Mouse (Mus musculus): Measurements from ENCODE around the gene Tmem120a. TPM values are rescaled to one million over a fixed set of nuclear protein-coding genes. Genes with fewer than 3 reads are reported as not detected.

Tmem120a gene
- polyA plus RNA-seq, 1 experiment = 21.7 TPM

DNA sequence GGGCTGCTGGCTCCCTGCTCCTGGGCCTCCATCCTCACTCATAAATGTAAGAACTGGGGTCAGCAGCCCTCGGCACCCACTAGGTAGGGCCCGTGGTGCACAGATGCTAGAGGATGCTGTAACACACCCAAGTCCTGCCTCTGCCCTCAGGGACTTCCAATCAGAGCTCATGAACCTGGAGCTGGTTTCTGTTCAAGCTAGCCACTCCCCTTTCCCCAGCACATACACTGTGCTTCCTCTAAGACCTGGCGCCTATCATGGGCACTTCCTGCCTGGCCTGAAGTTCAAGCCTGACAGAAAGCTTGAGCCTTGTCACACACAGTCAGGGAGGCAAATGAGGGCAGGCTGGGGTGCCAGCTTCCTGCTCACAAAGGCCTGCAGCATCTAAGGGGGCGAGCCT, 11.2 kb downstream of the Tmem120a start:
- no peak for DNase-seq (ENCODE audit: low spot score)

DNA sequence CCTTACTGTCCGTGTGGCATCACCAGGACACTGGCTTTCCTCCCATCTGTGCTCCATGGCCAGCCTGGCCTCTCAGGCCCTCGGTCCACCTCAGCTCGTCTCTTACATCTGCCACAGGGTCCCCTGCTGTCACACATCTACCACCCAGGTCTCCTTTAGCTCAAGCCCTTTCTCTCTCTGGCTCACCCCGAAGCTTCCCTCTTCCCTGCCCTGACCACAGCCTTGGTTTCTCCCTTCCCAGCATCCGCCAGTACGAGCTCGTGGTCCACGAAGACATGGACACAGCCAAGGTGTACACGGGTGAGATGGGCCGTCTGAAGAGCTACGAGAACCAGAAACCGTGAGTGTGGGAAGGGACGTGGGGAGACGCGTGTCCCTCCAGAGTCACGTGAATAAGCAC, 12.9 kb downstream of the Tmem120a start:
- no peak for DNase-seq (ENCODE audit: low spot score)

DNA sequence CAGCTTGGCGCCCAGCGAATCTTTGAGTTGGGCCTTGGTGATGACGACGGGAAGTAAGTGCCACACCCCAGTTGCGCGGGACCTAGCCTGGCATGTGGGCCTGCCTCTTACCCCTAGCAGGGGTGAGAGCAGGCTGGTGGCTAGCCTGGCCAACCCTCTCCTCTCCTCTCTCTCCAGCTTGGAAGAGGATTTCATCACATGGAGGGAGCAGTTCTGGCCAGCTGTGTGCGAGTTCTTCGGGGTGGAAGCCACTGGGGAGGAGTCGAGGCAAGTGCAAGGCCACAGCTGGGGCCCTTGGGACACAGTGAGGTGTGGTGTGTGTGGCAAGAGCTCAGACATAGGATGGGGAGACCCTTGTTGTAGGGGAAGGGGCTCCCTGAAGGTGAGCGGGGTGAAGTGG, 13.3 kb downstream of the Tmem120a start:
- no peak for DNase-seq (ENCODE audit: low spot score)

DNA sequence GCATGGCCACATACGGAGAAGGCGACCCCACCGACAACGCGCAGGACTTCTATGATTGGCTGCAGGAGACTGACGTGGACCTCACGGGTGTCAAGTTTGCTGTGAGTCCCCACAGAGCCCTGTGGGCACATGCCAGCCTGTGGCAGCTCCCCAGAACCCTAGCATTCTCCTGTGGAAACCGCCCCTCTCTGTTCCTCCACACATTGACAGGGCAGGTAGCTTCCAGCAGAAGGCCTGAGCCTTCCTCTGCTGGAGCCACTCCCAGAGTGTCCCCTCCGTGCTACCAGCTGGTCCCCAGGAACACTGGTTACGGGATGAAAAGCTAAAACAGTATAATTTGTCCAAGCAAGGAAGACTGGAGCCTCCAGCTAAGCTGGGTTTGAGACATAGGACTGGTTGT, 14.0 kb downstream of the Tmem120a start:
- DNase-seq (ENCODE audit: low spot score) = no peak

DNA sequence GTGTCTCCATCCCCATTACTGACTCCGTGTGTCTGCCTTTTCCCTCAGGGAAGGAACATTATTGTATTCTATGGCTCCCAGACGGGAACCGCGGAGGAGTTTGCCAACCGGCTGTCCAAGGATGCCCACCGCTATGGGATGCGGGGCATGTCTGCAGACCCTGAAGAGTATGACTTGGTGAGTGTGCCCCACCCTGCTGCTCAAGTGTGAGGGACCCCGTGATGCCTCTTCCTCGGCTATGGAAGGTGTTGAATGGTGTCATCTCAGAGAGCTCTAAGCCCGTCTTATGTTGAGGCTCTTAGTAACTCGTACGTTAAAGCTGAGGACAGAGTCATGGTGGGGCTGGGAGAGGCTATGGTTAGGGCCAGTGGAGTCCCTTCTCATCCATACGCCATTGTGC, 14.9 kb downstream of the Tmem120a start:
- no peak for DNase-seq (ENCODE audit: low spot score)

DNA sequence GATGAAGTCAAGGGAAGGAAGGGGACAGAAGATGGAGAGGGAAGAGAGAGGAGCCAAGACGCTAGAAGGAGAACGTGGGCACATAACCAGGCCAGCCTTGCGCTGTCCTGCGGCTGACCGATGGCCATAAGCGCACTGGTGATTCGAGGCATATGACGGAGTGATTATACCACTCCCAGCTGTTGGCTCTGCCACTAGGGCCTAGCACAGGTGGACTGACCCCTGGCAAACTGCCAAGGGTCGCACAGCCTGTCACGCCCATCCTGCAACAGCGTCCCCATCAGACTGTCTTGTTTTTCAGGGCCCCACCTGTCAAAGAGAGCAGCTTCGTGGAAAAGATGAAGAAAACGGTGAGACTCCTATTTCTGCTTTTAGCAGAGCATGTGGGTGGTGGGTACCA, 15.9 kb downstream of the Tmem120a start:
- no peak for DNase-seq (ENCODE audit: low spot score)

DNA sequence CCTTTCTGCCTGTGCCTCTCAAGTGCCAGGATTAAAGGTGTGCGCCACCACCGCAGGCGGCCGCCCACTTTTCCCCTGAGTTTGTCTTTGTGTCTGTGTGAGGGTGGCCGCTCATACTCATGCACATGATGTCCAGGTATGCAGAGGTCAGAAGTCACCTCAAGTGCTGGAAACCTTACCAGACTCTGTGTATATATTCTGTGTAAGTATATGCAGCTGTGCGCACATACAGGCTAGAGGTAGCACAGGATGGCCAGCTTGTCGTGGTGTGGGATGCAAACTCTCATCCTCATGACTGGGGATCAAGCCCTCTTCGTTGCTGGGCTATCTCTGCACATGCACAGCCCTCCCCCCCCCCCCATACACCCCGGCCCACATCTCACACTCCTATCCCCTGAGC, 16.4 kb downstream of the Tmem120a start:
- DNase-seq (ENCODE audit: low spot score) = no peak

DNA sequence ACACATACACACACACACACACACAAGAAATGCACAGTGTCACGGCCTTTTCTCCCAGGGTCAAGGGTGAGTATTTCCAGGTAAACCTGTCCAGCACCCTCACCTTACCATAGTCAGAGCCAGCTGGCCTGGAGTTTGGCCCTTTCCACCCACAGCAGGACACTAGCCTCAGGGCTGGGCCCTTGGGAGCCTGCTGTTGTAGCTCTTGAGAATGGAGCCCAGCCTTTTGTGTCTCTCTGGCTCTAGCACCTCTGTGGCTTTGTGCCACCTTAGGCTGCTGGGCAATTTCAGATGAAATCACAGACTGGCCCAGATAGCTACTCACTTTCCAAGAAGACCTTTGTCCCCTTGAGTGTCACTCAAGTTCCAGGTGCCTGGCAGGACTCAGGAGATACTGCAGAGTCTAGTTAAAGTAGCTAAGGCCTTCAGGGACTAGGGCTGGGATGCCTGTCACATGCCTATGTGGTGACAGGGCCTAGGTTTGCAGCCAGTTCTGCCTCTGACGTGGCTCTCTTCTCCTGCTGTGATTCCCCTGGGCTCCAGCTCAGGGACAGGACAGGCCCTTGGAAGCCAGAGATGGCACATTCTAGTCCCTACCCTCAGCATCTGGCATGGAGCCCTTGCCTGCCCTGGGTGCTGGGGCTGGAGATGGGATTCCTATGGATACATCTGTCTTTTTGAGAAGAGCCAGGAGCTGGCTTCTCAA, 17.5 kb downstream of the Tmem120a start:
- DNase-seq (ENCODE audit: low spot score) = no peak

DNA sequence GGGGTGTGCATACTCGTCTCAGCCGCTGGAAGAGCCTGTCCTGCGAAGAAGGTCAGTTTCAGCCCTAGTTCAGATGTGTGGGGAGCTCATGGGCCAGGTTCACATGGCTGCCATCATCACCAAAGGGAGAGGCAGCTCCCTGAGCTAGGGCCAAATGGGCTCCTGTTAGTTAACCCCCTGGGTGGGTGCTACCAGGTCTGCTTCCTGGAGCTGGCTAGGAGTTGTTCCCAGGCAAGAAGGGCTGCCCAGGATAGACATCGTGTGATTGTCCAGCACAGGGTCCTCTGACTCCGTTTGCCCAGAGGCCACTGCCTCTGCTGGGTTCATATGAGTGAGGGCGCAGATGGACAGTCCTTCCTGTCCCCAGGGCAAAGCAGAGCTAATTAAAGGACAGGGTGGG, 18.3 kb downstream of the Tmem120a start:
- no peak for DNase-seq (ENCODE audit: low spot score)

DNA sequence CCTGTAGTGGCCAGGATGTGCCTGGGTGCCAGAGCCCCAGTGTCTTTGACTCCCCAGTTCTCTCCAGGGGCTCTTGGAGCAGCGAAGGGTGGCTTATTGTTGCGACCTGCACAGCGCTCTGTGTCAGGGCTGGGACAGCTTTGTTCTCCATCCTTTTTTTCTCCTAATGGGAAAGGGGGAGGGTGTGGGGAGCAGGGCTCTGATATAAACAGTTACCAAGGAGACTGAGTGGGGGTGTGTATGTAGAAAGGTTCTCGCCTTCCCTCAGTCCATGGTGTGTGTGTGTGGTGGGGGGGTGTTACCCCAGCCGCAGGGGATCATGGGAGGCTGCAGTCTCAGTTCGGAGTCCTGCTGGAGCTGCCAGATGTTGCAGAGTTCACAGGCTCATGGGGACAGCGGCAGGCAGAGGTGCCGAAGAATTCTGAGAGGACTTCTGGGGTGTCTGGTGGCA, 18.8 kb downstream of the Tmem120a start:
- DNase-seq (ENCODE audit: low spot score) = no peak

DNA sequence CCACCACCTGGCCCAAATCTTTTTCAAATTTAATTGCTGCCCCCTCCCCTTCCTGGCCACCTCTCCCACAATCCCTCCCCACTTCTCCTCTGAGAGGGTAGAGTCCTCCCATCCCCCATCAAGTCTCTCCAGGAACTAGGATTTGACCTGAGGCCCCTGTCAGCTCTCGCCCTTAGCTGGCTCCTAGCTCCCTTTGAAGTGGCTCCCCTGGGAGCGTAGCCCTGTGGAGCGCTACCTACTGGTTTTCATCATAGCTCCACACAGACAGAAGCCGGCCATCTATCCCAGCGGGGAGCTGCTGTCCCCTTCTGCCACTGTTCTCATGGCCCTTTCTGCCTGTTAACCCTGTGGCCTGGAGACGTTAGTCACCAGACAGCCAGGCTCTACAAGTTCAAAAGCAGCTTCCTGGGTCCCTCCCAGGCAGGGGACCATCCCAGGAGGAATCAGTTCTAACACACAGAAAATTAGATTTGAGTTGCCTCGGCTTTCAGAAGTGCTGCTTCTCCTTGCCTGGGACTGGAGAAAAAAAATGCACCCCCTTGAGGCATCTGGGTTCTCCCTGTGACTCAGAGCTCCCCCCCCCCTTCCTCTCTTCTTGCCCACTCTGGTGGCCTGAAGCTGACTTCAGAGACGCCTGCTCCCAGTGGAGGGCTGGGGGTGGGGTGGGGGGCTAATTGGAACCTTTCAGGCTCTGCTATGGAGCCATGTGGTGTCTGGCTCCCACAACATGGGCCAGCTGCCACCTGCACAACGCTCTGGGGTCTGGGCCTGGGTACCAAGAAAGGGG, 19.5 kb downstream of the Tmem120a start:
- DNase-seq (ENCODE audit: low spot score) = no peak

DNA sequence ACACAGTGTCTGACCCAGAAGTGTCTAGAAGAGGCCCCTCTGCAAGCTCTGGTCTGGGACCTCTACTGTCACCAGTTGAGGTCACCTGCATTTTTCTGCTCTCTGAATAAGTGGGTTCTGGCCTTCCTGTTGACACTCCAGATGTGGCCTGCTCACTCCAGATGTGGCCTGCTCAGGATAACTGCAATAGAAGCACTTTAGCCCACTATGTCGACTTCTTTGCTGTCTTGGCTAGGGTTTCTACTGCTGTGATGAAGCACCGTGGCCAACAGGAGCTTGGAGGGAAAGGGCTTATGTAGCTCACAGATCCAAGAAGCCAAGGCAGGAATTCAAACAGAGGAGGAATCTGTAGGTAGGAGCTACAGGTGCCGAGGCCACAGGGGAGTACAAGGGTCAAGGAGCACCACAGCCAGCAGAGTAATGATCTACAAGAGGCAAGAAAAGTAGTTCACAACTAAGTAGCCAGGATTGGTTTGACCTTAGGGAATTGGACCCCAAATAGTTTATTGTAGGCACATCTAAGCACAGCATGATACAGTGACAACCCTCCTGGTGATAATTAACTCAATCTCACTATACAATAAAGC, 21.0 kb downstream of the Tmem120a start:
- no peak for DNase-seq (ENCODE audit: low spot score)

DNA sequence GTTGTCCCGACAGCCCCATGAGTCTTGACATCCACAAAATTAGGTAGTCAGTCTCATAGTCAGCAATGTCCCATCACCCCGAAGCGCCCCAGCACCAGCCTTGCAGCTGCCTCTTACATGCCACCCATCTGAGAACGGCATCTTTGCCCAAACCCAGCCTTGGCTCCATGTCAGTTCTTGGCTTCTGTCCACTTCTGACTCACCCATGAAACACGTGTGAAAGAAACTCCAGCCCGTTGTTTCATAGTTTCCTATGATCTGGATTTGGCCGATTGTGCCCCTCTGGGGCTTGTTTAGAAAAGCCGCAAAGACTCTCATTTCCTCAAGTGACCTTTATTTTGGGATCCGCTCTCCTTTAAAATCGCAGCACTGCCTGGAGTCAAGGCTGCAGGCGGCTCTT, 22.1 kb downstream of the Tmem120a start:
- no peak for DNase-seq (ENCODE audit: low spot score)

DNA sequence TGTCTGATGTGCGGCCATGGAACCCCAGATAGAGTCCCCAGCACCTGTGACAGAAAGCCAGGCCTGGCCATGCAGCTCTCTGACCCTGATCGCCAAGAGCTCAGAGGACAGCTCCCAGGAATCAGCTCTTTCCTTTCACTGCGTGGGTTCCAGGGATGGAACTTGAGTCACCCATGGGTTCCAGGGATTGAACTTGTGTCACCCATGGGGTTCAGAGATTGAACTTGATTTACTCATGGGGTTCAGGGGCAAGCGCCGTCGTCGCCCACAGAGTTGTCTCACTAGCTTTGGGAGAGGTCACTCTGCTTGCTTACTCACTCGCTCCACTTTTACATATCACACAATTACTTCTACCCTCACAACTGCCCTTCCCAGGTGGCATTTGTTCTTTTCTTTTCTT, 23.2 kb downstream of the Tmem120a start:
- no peak for DNase-seq (ENCODE audit: low spot score)

DNA sequence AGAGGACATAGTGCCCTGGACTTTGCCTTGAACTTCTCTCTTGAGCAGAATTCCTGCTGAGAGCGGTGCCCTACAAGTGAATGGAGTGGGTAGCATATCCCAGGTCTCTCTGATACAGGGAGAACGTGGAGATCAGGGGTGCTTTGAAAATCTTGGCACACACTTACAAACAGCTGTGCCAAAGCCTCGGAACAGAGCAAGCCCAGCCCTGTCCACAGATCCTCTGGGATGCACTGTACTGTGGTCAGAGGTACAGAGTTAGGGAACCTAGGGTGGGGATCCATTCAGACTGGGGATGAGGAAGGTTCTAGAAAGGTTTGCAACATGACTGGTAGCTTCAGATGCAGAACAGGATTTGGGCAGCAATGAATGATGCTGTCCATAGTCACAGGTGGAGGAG, 24.1 kb downstream of the Tmem120a start:
- no peak for DNase-seq (ENCODE audit: low spot score)

DNA sequence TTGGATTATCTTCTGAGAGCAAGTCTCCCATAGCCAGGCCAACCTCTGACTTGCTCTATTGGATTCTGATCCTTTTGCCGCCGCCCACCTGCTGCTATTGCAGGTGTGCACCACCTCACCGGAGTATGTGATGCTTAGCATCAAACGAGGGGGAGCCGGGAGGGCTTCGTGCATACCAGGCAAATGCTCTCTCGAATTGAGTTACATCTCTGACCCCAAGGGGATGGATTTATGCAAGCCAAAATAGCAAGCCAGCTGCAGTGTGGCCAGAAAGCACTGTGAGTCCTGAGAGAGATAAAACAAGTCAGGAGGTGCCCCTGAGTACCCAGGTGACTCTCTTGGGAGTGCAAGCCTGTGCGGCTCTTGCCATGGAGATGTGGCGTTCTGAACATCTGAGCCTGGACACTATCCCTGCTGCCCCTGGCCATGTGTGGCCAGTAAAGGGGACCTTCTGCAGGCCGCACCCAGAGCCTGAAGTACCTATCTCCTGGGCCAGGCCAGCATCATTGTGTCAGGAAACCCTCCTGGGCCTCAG, 24.6 kb downstream of the Tmem120a start:
- no peak for DNase-seq (ENCODE audit: low spot score)

DNA sequence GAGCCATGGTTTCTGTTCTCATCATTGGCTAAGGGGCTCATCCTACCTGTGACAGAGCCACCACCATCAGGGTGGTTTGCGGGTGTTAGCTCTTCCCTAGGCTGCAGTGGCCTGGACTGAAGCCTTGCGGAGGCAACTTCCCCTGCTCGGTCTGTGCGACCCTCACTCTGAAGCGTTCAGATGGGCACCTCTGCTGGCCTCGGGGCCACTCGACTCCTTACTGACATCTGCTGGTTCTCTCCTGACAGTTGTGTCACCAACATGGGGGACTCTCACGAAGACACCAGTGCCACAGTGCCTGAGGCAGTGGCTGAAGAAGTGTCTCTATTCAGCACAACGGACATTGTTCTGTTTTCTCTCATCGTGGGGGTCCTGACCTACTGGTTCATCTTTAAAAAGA, 28.6 kb downstream of the Tmem120a start:
- DNase-seq (ENCODE audit: low spot score) = no peak

DNA sequence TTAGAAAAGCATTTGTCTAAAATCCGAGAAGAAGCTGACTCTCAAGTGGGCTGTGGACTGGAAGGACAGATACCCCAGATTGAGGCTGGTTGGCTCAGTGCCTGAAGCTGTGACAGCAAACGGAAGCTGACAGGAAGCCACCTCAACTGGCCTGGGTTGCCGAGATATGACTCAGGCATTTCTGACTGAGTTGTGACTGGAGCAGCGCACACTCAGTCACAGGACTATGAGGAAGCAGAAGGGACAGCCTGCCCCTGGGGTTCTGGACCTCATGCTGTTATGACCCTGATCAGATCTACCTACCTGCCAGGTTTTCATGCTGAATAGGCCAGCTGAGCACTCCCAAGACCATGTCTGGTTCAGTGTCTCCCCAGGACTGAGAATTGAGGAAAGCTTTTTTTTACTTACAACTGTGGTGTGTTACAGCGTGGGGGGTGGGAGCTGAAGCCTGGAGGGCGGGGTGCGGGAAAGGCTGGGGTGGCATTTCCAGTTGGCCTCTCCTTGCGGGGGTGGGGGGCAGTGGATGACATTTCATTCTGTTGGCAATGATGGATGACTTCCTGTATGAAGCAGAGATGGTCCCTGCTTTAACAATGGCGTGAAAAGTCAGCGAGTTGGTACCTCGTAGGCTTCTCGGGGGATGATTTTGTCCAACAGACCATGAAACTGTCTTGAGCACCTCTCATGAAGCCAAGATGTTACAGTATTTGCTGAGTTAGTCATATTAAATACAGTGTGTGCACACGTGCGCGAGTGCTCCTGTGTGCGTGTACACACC, 30.6 kb downstream of the Tmem120a start:
- no peak for DNase-seq (ENCODE audit: low spot score)

DNA sequence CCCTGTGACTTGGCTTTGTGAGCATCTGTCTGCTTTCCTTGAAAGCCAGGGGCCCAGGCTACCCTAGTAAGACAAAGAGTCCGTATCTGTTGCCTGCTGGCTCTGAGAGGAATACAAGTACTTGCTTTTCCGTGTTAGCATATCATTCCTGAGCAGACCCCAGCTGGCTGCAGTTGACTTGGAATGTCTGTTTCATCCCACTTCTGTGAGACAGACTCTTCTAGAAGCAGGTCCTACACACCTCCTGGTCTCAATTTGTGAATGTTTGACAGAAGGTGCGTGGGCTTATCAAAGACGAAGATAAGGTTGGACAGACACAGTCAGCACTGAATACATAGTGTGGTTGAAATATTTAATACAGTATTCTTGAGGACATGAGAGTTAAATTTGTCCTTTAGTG, 31.4 kb downstream of the Tmem120a start:
- no peak for DNase-seq (ENCODE audit: low spot score)

DNA sequence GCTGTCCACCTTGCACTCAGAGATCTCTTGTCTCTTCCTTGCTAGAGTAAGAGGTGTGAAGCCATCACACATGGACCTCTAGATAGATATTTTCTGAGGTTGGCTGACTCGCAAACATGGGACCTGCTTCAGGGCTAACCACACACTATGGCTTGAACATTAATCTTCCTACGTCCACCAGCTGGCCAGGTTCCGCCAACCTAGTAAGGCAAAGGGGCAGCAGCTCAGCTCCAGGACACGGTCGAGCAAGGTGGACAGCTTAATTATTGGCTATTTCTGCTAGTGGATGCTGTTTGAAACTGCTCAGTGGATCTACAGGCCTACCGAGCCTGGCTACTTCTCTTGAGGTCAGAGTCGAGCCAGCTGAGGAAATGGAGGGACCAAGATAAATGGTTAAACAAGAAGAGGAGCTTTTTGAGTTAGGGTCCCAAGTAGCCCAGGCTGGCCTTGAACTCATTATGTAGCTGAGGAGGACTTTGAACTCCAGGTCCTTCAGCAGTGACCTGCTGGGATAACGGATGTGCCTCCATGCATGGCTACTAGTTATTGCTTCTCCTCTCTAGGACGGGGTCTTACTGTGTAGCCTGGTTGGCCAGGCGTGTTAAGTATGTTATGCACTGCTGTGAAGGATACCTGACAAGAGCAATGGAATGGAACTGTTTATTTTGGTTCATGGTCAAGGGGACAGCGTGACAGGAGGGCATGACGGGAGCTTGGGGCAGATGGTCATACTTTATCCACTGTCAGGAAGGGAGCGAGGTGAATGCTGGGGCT, 32.5 kb downstream of the Tmem120a start:
- no peak for DNase-seq (ENCODE audit: low spot score)

DNA sequence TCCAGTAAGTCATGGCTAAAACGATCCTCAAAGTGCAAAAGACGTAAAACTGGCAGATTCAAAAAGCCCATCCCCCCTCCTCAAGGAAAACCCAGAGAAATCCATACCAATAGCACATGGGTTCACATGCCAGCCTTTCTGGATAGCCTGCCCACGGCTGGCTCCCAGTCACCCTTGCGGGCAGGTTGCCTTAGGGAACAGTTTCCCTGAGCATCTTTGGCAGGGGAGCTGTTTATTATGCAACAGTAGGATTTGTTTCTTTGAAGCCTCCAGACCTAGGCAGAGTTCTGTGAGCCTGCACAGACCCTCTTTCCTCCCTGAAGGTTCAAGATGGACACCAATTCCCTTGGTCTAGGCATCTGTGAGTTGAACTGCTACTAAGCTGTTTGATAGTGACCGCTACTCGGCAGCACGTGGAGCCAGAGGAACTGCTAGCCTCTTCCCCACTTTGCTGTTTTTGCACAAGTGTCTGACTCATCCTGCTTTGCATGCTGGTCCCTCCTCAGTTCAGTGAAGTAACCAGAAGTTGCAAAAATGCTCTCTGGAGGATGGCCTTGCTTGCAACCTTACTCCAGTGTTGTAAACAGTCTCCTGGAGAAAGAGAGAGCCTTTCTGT, 33.5 kb downstream of the Tmem120a start:
- no peak for DNase-seq (ENCODE audit: low spot score)

Measured in urinary bladder, adult 2 months (tissue).